Mouse (Mus musculus): ENCODE data around the gene Cox10.

GRCm38 (mm10) chr11:63957207-63957606, 122.1 kb downstream of the Cox10 start:
- TF ChIP-seq EP300 (IDR thresholded peaks at IDR 0.05; ENCODE audit: low read length) = no peak
- peak in 1 of 2 experiments; percentile 72; a peak in 2 of 4 replicates for TF ChIP-seq CTCF (conservative IDR thresholded peaks at IDR 0.05 in 1 of 2, IDR thresholded peaks at IDR 0.05 in 1 of 2; ENCODE audit: low read depth in 2 of 2, low read length in 2 of 2)
- TF ChIP-seq USF2 (conservative IDR thresholded peaks at IDR 0.05; ENCODE audit: low read depth, low read length) = no peak
- TF ChIP-seq POLR2AphosphoS2 (IDR thresholded peaks at IDR 0.05; ENCODE audit: low read depth, low read length) = no peak
- no peak for TF ChIP-seq CHD2 (IDR thresholded peaks at IDR 0.05; ENCODE audit: low read length)
- TF ChIP-seq E2F4 (IDR thresholded peaks at IDR 0.05; ENCODE audit: insufficient replicate concordance, low read depth, low read length) = no peak
- no peak for TF ChIP-seq MEF2A (IDR thresholded peaks at IDR 0.05; ENCODE audit: borderline replicate concordance, low read depth, low read length)
- TF ChIP-seq POLR2A (IDR thresholded peaks at IDR 0.05; ENCODE audit: low read depth, low read length) = no peak

Data from CH12.LX (cell line).